Mouse (Mus musculus): ENCODE data around the gene Lmo7.

The Lmo7 gene

DNA sequence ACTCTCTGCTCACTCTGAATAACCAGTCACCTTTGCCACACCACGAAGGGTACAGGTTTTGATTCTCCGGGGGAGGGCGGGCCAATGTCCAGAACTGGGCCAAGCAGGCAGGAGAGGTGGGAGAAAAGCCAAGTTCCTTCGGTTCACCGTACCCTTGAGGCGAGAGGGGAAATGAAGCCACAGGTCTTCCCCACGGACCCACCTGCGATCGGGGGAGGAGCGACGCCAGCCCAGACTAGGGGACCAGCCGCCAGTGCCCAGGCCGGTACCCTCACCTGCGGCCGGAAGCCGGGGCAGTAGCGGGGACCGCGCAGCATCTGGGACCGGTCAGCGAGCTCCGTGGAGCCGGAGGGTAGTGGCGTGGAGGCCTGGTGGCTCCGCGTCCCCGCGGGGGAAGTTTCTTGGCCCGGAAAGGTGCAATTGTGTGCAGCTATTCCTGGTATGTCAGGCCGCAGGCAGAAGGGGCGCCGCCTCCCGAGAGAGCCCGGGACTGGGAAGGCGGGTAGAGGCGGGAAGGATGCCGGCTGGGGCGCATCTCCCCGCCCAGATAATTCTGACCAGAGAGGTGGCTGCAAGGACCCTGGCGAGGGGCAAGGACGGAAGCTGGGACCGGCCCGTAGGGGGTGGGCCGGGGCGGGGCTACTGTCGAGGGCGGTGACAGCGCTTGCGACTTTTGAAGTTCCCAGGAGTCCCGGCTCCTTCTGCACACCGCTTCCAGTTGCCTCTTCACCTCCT is at the start of gene Lmo7, which contains the start of gene Gm9922:
Gene Lmo7, plus strand, starts transcription at position 721 of the 735 bp plus-strand sequence.
Gene Gm9922, minus strand, starts transcription at position 578 of the 735 bp plus-strand sequence.
- peak in 1 of 2 experiments; percentile 15 for DNase-seq (ENCODE audit: low spot score in 2 of 2)

DNA sequence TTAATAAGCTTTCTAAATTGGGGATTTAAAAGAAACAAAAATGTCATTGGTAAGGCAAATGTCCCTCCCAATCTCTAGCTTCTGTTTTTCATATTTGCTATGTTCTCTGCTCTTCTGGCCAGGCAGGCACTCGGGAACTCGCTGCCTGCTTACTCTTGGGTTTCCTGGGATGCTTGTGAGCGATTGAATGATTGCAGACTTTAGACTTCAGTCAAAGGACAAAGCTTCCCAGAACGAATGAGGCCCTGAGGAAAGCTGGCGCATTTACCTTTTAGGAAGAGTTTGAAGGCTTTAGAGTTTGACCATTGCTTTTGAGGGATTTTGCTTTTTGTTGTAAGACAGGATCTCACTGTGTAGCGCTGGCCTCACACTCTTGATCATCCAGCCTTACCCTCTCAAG is 42.1 kb upstream of the Lmo7 start:
- DNase-seq (ENCODE audit: low spot score in 2 of 2): no peak

DNA sequence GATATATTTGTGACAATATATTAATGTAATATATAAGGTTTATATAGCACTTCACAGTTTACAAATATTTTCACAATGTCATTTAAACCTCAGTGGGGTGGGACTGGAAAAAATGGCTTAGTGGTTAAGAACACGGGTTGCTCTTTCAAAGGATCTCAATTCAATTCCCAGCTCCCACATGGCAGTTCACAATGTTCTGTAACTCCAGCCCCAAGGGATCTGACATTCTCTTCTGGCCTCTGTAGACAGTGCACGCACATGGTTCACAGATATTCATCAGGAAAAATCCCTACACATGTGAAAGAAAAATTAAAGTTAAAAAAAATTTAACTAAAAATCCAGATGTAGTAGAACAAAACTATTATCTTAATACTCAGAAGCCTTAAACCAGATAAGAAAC is 41.4 kb upstream of the Lmo7 start:
- DNase-seq (ENCODE audit: low spot score in 2 of 2): no peak

DNA sequence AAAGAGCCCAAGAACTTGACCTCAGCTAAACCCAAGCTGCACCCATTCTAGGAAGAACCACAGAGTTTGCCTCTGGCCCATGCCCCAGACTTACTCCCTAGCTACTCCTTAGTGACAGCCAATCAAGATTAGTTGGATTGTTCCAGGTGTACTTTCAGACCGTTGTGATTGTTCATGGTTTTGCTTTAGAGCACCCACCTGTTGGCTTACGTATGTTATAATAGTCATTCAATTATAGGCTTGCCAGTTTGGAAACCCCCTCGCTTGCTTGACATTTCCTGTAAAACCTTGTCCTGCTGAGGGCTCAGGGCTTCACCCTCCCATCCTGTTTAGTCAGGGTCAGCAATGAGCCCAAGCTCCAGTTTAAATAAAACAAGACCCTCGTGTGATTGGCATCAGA is 25.3 kb upstream of the Lmo7 start:
- no peak for DNase-seq (ENCODE audit: low spot score in 2 of 2)

DNA sequence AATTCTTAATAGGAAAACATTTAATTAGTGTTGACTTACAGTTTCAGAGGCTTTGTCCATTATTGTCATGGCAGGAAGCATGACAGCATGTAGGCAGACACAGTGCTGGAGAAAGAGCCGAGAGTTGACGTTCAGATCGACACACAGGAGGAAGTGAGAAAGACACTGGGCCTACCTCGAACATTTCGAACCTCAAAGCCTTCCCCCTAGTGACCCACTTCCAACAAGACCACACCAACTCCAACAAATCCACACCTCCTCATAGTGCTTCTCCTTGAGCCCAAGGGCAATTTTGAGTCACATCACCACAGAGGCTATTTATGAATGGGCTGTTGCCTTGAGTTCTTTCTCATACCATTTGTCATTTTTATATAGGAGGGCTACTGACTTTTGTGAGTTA is 22.7 kb upstream of the Lmo7 start:
- DNase-seq (ENCODE audit: low spot score in 2 of 2): no peak

DNA sequence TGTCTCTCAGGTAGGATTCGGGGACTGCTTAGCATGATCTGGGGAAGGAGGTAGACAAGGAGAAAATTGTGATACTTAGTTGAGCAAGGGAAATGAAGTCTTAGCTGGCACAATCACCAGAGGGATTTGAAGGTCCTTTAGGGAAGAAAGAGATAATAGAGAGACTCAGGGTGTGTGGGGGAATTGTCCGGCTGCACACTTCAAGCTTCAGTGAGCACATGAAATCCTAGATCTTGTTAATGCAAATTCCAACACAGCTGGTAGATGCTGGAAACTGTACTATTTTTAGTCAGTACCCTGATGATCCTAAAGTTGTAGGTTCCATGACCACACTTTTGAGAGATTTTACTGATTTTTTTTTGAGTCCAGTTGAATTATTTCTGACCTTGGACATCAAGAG is 15.3 kb upstream of the Lmo7 start:
- DNase-seq (ENCODE audit: low spot score in 2 of 2): no peak

DNA sequence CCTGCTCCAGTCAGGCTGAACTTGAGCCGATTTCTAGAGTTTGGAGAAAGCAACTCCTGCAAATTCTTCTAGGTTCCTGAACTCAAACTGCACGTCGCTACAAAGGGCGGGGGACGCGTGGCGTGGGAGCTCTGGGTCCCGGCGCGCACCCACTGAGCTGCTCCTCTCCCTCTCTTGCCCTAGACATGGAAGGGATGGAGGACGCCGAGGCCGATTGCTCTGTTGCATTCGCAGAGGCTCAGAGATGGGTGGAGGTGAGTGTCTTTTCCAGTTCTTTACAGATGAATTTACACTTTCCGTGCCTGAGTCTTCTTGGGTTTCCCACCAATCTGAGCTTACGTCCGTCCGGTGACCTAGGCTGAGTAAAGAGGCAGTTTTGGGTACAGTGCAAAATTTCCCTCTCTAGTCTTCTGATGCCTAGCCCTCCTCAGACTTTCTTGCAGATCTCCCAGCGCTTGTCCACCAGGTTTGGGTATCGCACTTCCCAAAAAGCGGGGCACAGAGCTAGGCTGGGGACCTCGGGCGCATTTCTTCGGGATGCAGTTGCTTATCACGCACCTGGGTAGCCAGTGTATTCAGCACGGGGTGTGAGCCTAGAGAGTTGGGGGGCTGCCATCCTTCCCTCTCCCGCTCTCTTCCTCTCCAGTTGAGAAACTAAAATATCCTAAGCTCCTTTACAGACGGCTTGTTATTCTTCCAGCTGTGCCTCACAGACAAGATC is 375 bp downstream of the Lmo7 start:
- DNase-seq (ENCODE audit: low spot score in 2 of 2): no peak

DNA sequence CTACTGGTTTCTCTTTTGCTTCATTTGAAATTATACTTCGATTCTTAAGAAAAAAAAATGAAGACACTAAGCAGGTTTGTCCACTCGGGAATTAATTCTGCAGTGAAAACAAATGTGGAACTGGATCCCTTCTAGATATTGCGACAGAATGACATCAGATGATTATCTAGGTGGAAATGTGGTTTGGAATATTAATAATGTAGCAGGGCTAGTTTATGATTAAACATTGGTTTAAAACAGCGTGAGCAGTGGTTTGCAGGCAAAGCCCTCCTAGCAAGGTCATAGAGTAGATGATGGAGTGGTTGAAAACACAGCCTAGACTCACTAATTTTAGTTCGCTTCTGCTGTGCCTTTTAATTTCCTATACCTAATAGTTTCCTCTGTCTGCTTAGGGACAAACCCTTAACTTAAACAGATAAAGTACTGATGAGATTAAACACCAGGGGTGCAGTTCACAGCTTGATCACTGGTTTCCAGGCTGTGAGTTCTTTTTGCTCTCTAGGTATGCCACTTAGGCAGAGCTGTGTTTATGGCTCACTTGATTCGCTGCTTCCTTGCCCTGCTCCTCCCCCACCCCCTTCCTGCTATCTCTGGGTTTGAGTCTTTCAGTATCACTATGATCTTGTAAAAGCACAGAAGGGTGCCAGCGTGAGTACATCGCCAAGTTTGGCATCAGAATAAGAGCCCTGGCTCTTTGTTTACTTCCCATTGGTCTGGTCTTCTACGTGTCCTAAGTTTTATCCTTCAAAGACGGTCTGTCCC is 4.0 kb downstream of the Lmo7 start:
- no peak for DNase-seq (ENCODE audit: low spot score in 2 of 2)

DNA sequence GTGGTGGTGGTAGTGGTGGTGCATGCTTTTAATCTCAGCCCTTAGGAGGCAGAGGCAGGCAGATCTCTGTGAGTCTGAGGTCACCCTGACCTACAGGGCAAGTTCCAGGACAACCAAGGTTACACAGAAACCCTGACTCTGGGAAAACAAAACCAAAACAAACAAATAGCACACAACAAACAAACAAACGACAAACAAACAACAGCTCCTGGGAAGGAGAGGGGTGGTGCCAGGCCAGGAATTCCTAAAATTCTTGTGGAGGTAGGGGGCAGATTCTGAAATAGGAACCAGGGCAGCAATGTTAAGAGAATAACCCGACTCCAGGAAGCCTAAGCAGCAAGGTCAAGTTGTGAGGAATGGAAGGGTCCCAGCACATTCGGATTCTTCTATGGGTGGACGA is 7.7 kb downstream of the Lmo7 start:
- no peak for DNase-seq (ENCODE audit: low spot score in 2 of 2)

DNA sequence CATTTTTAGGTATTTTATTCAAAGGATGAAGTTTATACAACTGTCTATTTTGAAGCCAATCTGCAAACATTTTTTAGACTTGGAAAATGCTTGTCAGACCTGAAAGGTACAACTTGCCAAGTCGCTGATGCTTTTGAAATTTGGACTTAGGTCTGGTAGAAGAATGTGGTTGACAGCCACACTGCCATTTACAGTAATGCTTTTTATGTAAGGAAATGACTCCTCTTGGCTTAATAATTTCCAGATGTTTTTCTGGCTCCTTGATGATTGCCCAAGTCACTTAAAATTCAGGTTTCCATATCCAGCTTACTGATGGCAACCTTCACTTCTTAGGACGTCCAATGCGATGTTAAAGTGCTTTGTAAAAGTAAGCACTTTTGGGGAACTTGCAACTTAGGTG is 16.9 kb downstream of the Lmo7 start:
- DNase-seq (ENCODE audit: low spot score in 2 of 2): no peak

DNA sequence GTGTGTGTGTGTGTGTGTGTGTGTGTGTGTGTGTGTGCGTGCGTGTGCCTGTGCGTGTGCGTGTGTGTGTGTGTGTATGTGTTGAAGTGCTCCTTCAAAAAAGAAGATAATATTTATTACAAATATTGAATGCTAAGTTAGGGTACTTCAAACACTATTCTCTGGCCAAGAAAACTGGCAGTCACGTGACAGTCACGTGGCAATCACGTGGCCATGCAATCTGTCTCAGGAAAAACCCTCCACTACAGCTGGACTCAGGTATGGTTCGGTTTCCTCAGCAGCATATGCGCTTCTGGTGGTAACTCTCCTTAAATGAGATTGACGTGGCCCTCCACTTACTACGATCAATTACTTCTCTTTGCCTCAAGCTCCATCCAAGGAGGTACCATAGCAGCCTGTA is 18.1 kb downstream of the Lmo7 start:
- no peak for DNase-seq (ENCODE audit: low spot score in 2 of 2)

DNA sequence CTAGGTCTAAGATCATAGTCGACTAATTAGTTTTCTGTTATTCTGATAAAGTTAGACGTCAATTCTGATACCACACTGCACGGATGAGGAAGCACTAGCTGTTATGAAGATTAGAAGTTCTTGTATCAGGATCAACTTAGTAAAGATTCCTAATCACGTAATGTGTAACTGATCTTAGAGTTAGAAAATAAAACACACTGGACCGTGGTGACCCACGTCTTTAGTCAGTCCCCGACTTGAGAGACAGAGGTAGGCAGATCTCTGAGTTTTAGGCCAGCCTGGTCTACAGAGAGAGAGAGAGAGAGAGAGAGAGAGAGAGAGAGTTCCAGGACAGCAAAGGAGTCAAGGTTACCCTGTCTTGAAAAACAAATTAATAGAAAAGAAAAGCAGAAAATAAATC is 18.7 kb downstream of the Lmo7 start:
- DNase-seq (ENCODE audit: low spot score in 2 of 2): no peak

DNA sequence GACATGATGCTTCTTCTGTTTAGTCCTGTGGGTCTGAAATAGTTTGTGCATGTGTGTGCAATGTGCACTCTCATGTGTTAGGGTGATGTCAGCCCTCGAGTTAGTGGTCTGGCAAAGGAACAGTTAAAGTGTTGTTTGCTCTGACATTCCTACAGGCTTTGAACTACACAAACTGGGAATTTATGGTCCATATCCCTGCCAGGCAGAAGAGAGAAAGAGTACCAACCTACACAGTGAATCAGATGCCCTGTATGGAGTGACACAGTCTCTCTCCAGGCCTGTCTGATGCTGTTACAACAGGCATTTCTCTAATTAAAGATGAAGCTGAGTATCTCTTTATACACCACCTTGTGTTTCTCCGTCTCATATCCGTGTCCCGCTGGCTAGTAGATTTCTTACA is 21.2 kb downstream of the Lmo7 start:
- no peak for DNase-seq (ENCODE audit: low spot score in 2 of 2)

DNA sequence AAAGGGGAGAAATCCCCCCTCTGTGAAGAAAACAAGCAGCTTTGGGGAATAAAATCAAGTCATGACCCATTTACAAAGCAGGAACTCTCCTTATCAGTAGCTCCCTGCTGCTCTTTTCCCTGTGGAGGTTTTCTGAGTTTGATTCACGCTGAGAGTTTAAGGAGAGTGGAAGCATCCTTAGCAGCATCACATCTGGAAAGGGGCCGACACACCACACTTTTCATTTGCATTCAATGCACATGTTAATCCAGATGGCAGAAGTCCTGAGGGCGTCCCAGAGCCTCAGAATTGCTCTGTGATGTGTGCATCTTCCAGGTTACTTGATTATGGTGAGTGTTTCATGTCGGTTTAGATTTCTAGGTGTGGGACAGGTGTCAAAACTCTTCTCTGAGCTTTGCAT is 25.7 kb downstream of the Lmo7 start:
- no peak for DNase-seq (ENCODE audit: low spot score in 2 of 2)

DNA sequence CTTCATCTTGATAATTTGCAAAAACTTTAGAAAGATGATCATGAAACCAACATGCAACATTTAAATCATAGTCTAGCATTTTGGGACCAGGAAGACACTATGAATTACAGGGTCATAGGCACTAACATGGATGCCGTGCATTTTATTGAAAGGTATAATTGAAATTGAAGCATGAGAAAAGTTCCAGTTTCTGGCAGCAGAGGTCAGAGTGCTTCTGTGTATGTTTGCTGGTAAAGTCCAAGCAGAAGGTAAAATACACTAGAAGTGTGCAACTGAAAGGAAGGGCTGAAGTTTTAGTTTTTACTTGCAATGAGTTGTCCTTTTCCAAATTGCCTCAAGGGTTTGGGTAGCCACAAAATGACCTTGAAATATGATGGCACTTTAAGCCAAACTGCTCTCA is 32.5 kb downstream of the Lmo7 start:
- DNase-seq (ENCODE audit: low spot score in 2 of 2): peak in 1 of 2 experiments; percentile 4

DNA sequence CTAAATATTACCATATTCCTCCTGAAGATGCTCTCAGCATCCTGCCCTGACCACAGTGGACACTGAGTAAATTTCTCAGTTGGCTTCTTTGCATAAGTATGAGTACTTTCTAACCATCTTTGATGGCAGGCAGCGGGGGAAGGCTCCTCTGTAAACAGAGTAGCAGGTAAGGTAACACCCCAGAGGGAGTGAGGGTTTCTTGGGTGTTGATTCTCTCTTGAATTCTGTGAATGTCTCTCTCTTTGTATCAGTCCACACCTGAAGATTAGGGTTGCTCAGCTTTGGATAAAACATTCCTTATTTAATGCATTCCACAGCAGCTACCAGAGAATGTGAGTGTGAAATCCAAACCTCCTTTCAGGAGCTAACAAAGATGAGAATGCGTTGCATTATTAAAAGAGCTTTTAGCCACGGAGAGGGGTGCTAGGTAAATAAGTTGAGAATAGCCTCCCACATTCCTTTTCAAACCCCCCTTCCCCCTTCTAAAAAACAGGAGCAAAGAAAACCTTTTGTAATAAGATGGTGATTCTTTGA is 34.1 kb downstream of the Lmo7 start:
- DNase-seq (ENCODE audit: low spot score in 2 of 2): no peak

DNA sequence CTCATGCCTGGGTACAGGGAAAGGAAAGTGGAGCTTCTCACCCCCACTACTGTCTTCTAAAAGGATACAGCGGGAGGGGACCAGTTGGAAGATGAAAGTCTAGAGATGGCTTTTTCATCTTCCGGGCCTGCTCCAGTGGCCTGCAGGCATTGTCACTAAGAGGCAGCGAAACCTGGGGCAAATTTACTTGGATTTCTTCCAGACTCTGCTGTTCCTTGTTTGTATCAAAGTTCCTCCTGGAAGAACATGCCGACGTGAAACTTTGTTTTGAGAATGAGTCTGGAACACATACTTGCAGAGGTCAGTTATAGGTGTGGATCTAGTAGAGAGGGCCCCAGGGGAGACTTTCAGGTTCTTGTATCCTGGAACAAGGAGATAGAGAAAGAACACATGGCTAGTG is 41.6 kb downstream of the Lmo7 start:
- no peak for DNase-seq (ENCODE audit: low spot score in 2 of 2)

DNA sequence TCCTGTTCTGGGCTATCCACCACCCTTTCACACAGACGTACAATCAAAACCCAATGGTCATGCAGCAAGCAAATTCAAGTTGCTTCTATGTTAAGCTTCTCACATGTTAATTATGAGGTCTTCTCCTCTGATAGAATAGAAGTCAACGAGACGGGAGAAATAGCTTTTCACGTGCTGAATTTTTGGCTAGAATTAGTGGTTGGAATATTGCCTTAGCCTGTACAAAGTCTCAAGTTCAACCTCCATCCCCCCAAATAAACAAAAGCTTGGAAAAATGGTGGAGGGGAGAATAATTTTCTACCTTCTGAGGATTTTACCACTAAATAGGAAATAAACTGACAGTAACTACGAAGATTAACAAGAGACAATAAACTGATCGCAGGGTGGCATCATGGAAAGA is 42.0 kb downstream of the Lmo7 start:
- no peak for DNase-seq (ENCODE audit: low spot score in 2 of 2)

DNA sequence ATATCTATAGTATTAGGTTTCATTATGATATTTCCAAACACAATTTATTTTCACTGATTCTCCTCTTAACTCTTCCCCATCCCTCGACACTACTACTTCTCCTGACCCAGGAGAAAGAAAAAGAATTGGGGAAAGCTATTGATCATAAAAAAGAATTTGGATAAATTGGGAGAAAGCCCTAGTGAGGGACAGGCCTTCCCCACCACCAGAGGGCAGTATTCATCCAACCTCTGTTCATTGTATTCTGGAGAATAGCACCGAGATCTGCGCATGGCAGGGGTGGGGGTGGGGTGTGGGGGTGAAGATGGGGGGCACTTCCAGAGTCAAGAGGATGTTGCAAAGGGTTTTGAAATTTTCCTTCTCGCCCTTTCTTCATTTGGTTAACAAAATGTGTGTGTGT is 44.9 kb downstream of the Lmo7 start:
- no peak for DNase-seq (ENCODE audit: low spot score in 2 of 2)

DNA sequence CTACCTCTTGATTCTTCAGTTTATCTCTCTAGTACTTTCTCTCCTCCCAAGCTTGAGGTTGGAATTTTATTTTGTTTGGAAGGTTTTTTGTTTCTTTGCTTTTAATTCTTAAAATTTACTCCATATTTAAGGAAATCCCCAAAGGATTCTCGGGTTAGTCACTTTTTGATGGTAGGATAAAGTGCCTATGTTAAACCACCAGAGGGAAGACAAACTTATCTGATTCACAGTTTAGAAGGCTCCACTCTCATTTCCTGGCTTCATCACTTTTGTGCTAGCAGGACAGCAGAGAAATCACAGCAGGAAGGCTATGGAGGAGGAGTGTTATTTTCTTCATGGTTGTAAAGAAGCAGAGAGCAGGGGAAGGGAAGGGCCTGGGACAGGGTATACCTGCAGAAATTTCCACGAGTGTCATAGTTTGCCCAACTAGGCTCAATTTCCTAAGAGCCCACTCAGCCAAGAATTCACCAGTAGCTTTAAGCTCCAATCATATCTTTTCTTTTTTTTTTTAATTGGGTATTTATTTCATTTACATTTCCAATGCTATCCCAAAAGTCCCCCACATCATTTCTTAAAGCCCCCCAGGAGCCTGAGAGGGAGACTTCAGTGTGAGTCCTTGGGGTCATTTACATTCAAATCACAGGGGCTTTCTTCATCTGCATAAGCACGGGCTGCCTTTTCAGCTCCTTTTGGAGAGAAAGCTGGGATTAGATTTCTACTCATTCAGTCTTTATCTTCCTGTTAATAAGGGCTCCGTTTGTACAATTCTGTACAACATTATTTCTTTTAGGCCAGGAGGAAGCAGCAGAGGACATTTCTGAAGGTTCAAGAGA is 46.8 kb downstream of the Lmo7 start:
- no peak for DNase-seq (ENCODE audit: low spot score in 2 of 2)

DNA sequence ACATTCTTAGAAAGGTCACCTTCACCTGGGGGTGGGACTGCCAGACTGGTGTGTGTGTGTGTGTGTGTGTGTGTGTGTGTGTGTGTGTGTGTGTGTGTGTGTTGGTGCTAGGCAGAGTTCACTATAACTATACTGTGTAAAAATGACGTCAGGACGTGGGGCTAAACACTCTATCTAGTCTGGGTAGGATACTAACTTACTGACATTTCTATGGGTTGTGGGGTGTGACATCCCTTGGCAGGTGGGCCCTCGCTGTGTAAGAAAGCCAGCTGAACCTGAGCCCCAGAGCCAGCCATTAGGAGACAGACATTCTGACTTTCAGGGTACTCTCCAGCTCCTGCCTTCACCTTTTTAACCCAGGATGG is 47.4 kb downstream of the Lmo7 start:
- no peak for DNase-seq (ENCODE audit: low spot score in 2 of 2)

DNA sequence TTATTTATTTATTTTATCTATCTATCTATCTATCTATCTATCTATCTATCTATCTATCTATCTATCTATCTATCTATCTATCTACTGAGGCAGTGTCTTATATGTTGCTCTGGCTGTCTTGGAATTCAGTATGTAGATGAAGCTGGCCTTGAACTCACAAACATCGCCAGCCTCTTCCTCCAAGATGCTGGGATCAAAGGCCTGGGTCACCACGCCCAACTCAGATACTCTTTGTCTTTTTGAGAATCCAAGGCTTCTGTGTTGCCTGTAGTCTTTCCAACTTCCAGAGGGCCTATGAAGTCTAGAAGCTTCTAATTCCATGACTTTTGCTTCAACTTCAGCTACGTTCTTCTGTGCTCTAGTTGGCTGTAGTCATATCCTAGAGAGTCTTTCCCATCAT is 48.7 kb downstream of the Lmo7 start:
- DNase-seq (ENCODE audit: low spot score in 2 of 2): no peak

Measured in cerebellum, postnatal 4 days (tissue).